Mouse (Mus musculus): ENCODE results near the gene Gdpgp1. TPM values are rescaled to one million over a fixed set of nuclear protein-coding genes. Genes with fewer than 3 reads are reported as not detected.

Gdpgp1 gene
- polyA plus RNA-seq, 1 experiment, result 1.6 TPM

GRCm38 (mm10) chr7:80189147-80189933 is 43.3 kb upstream of the Gdpgp1 start:
- no peak overlapping the region for H3K4me3 ChIP-seq (replicated peaks)
- peaks cover 4% of the 10 kb centered on the region; the same call in 1 of the 2 replicates for H3K9me3 ChIP-seq
- no peak for TF ChIP-seq FLI1 (IDR thresholded peaks at IDR 0.05; ENCODE audit: low read length)
- TF ChIP-seq GATA1 (IDR thresholded peaks at IDR 0.05; ENCODE audit: borderline replicate concordance, low read length), result no peak
- peaks cover 4% of the 10 kb centered on the region for H3K36me3 ChIP-seq (replicated peaks; ENCODE audit: low read length)
- no peaks in the 10 kb centered on the region for H3K27me3 ChIP-seq (replicated peaks)
- H3K4me1 ChIP-seq, result peaks cover 91% of the 10 kb centered on the region

DNA sequence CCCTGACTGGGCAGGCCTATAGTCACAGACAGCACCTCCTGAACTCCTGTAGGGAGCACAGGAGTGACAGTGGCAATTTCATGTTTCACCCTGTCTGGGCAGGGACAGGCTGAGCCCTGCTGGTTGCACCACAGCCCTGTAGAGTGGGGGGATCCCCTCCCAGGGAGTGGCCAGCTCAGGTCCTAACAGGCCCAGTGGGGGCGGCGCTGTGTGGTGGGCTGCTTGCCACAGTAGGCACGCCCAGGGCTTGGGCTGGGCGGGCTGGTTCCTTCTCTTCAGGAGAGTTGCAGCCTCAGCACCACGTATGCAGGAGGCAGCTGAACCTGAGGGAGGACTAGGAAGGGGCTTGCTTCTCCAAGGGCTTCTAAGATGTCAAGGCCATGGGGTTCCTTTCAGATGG is 41.2 kb upstream of the Gdpgp1 start:
- peaks cover 4% of the 10 kb centered on the region for H3K36me3 ChIP-seq (replicated peaks; ENCODE audit: low read length)
- TF ChIP-seq GATA1 (IDR thresholded peaks at IDR 0.05; ENCODE audit: borderline replicate concordance, low read length), result no peak
- no peak for TF ChIP-seq FLI1 (IDR thresholded peaks at IDR 0.05; ENCODE audit: low read length)
- H3K27me3 ChIP-seq (replicated peaks), result no peaks in the 10 kb centered on the region
- peaks cover 91% of the 10 kb centered on the region for H3K4me1 ChIP-seq
- H3K4me3 ChIP-seq (replicated peaks), result peak overlapping the region; percentile 93
- peaks cover 4% of the 10 kb centered on the region; the same call in 1 of the 2 replicates for H3K9me3 ChIP-seq

- peak overlapping the region; percentile 93 for H3K4me3 ChIP-seq (replicated peaks)
- peaks cover 4% of the 10 kb centered on the region; the same call in 1 of the 2 replicates for H3K9me3 ChIP-seq
- TF ChIP-seq GATA1 (IDR thresholded peaks at IDR 0.05; ENCODE audit: borderline replicate concordance, low read length) (no peak), FLI1 (IDR thresholded peaks at IDR 0.05; ENCODE audit: low read length) (no peak)
- no peaks in the 10 kb centered on the region for H3K27me3 ChIP-seq (replicated peaks)
- H3K36me3 ChIP-seq (replicated peaks; ENCODE audit: low read length), result peaks cover 4% of the 10 kb centered on the region
- H3K4me1 ChIP-seq, result peaks cover 87% of the 10 kb centered on the region
Measured at GRCm38 (mm10) chr7:80192226-80193061, 40.2 kb upstream of the Gdpgp1 start.

GRCm38 (mm10) chr7:80193941-80194739 is 38.5 kb upstream of the Gdpgp1 start:
- Histone ChIP-seq H3K27me3 (replicated peaks) (no peaks in the 10 kb centered on the region), H3K36me3 (replicated peaks; ENCODE audit: low read length) (peaks cover under 1% of the 10 kb centered on the region), H3K4me1 (peaks cover 81% of the 10 kb centered on the region), H3K4me3 (replicated peaks) (no peak overlapping the region), H3K9me3 (no peaks in the 10 kb centered on the region)
- no peak for TF ChIP-seq FLI1 (IDR thresholded peaks at IDR 0.05; ENCODE audit: low read length)
- TF ChIP-seq GATA1 (IDR thresholded peaks at IDR 0.05; ENCODE audit: borderline replicate concordance, low read length), result no peak

- Histone ChIP-seq H3K9me3 (no peaks in the 10 kb centered on the region), H3K4me3 (replicated peaks) (no peak overlapping the region), H3K36me3 (replicated peaks; ENCODE audit: low read length) (peaks cover 10% of the 10 kb centered on the region), H3K27me3 (replicated peaks) (no peaks in the 10 kb centered on the region), H3K4me1 (peaks cover 82% of the 10 kb centered on the region)
- TF ChIP-seq GATA1 (IDR thresholded peaks at IDR 0.05; ENCODE audit: borderline replicate concordance, low read length) (no peak), FLI1 (IDR thresholded peaks at IDR 0.05; ENCODE audit: low read length) (no peak)
Measured at GRCm38 (mm10) chr7:80195146-80195545, 37.5 kb upstream of the Gdpgp1 start.

- H3K4me3 ChIP-seq (replicated peaks), result no peak overlapping the region
- peaks cover 82% of the 10 kb centered on the region for H3K4me1 ChIP-seq
- no peaks in the 10 kb centered on the region for H3K9me3 ChIP-seq
- H3K36me3 ChIP-seq (replicated peaks; ENCODE audit: low read length), result peaks cover 16% of the 10 kb centered on the region
- H3K27me3 ChIP-seq (replicated peaks), result no peaks in the 10 kb centered on the region
- TF ChIP-seq FLI1 (IDR thresholded peaks at IDR 0.05; ENCODE audit: low read length) (no peak), GATA1 (IDR thresholded peaks at IDR 0.05; ENCODE audit: borderline replicate concordance, low read length) (no peak)
Measured at GRCm38 (mm10) chr7:80195576-80196263, 36.9 kb upstream of the Gdpgp1 start.

DNA sequence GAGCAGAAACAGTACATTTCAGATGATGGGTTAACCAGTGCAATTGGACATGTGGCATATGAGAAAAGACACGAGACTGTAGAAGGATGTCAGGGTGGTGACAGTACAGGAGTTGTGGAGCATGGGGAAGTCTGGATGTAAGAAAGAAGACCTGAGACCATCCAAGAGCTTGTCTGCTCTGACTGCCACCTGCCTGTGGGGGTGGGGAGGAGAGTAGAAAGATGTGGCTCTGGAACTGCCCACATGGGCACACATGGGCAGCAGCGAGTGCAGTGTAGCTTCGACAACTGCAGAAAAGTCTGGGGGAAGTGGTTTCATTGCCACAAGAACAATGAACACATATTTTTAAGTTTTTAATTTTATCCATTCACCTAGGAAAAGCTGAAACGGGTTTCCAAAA is 35.3 kb upstream of the Gdpgp1 start:
- Histone ChIP-seq H3K4me1 (peaks cover 82% of the 10 kb centered on the region), H3K36me3 (replicated peaks; ENCODE audit: low read length) (peaks cover 32% of the 10 kb centered on the region)

DNA sequence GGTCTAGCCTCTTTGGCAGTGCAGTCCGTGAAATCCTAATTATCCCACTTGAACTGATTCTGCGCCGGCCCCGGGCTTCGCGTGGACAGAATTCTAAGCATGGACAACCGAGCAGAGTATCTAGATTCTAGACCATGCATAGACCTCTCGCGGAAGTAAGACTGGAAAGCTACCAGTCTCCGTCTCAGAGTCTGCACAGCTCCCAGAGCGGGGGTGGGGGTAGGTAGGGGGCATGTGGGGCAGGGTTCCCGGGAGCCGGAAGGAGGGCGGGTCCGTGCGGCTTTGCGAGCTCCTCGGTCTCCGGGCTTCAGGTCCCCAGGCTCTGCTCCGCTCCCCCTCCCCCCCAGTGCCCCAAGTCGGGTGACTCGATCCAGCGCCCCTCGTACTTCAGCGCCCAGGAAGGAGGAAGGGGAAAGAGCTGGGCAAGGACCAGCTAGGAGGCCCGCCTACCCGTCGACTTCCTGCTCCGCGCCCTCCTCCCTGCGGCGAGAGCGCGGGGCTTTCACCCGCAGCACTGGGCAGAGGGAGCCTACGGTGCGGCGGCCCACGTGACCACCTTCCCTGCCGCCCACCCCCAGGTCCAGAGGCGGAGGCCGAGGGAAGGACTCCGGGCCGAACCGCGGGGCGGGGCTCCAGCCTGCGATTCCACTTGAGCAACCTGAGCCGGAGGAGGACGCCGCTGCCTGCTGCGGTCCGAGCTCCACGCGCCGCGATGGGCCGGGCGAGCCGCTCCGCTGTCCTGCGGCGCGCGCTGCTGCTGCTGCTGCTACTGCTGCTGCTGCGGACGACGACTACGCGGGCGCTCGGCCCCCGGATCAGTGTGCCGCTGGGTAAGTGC is 34.5 kb upstream of the Gdpgp1 start:
- peaks cover 82% of the 10 kb centered on the region for H3K4me1 ChIP-seq
- TF ChIP-seq GATA1 (IDR thresholded peaks at IDR 0.05; ENCODE audit: borderline replicate concordance, low read length) (no peak), FLI1 (IDR thresholded peaks at IDR 0.05; ENCODE audit: low read length) (no peak)
- H3K4me3 ChIP-seq (replicated peaks), result peak overlapping the region; percentile 98
- no peaks in the 10 kb centered on the region for H3K9me3 ChIP-seq
- H3K27me3 ChIP-seq (replicated peaks), result no peaks in the 10 kb centered on the region
- H3K36me3 ChIP-seq (replicated peaks; ENCODE audit: low read length), result peaks cover 40% of the 10 kb centered on the region

More for the DNA sequence above, 35.3 kb upstream of the Gdpgp1 start:
- H3K4me3 ChIP-seq (replicated peaks), result peak overlapping the region; percentile 98
- no peaks in the 10 kb centered on the region for H3K9me3 ChIP-seq
- TF ChIP-seq FLI1 (IDR thresholded peaks at IDR 0.05; ENCODE audit: low read length) (no peak), GATA1 (IDR thresholded peaks at IDR 0.05; ENCODE audit: borderline replicate concordance, low read length) (no peak)
- no peaks in the 10 kb centered on the region for H3K27me3 ChIP-seq (replicated peaks)
